Mouse (Mus musculus) megakaryocyte-erythroid progenitor cell, adult 5 weeks (primary cell): Measurements from ENCODE around the gene Cntnap4. TPM values are rescaled to one million over a fixed set of nuclear protein-coding genes. Genes with fewer than 3 reads are reported as not detected.

Experiments
- polyA plus RNA-seq: library from polyadenylated mRNA; stranded (reverse); fragments of >175 nt; gene quantifications from 2 replicates; pipeline ENCODE4 v1.2.3, GENCODE M21; 2012

The Cntnap4 gene
- not detected in 2 replicates for polyA plus RNA-seq

DNA sequence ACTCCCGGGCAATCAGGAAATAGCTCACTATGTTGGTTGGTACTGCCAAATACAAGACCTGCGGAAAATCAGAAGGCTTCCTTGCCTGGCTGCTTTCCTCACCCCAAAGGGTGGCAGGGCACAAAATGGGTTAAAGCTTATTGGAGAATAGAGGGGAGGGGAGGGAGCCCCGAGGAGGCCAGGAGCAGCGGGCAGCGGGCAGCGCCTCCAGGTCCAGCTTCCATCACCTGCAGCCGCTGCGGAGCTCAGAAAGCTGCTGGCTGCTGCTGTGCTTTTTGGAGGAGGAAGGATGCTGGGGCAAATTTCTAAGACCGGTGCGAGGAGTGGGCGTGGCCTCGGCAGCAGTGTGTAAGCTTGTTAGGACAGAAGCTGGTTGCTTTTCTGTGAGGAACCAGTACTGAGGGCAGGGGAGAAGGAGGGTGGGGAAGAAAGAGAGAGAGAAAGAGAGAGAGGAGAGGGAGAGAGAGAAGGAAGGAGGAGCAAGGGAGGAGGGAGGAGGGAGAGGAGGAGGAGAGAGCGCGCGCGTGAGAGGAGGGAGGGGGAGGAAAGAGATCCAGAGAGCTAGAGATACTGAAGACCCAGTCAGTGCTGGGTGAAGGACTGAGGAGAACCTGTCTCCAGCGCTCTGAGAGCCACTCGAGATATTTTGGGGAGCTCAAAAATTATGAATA lies at the start of gene Cntnap4:
Gene Cntnap4, plus strand, starts transcription at position 573 of the 671 bp plus-strand sequence.

